Mouse (Mus musculus) CH12.LX (cell line): Measurements from ENCODE around the gene Ssbp3. TPM values are rescaled to one million over a fixed set of nuclear protein-coding genes. Genes with fewer than 3 reads are reported as not detected.

Experiments used
- DNase-seq: peaks from one replicate; pipeline ENCODE4 v3.0.0-alpha.2; 2013; ENCODE audit errors: extremely low read depth
- H3K27ac ChIP-seq: 2 replicates; pipeline ENCODE4 v1.5.1; 2012; ENCODE audit warnings: low read depth, mild to moderate bottlenecking, control low read depth, moderate library complexity; ENCODE audit not compliant: insufficient read depth
- H3K27me3 ChIP-seq: replicated peaks from 2 replicates; pipeline ENCODE3; 2012; ENCODE audit warnings: inconsistent platforms
- H3K36me3 ChIP-seq, 2 experiments: replicated peaks in 1 of 2; 2 replicates each; pipeline versions ENCODE3 to v1.6.1; 2012; ENCODE audit warnings: inconsistent platforms in 1 of 2, low read length in 1 of 2, mild to moderate bottlenecking in 1 of 2, mixed read lengths in 1 of 2, moderate library complexity in 1 of 2; ENCODE audit not compliant: control insufficient read depth in 1 of 2, insufficient read depth in 1 of 2
- H3K4me1 ChIP-seq, 2 experiments: 2 replicates each; pipeline ENCODE4 v1.6.1; 2012; ENCODE audit warnings: inconsistent platforms in 1 of 2, moderate library complexity in 1 of 2; ENCODE audit not compliant: insufficient read depth in 2 of 2, control insufficient read depth in 1 of 2
- H3K4me2 ChIP-seq: 2 replicates; pipeline ENCODE4 v1.6.1; 2012; ENCODE audit warnings: low read depth, mild to moderate bottlenecking, control low read depth; ENCODE audit not compliant: poor library complexity, insufficient read depth, severe bottlenecking
- H3K4me3 ChIP-seq, 3 experiments: fragments of 150-350 bp in 1 of 3; sonication (generic) in 1 of 3; replicated peaks in 1 of 3; 2 replicates each; pipeline versions ENCODE3 to v1.5.1; 2011 to 2012; ENCODE audit warnings: low read depth in 2 of 3, low read length in 2 of 3, mild to moderate bottlenecking in 2 of 3, moderate library complexity in 2 of 3, control low read depth in 1 of 3, improper control_type of control experiment in 1 of 3, inconsistent platforms in 1 of 3, mixed read lengths in 1 of 3; ENCODE audit not compliant: poor library complexity in 1 of 3
- H3K79me2 ChIP-seq: replicated peaks from 2 replicates; pipeline ENCODE4 v1.6.1; 2012; ENCODE audit warnings: mild to moderate bottlenecking, moderate library complexity; ENCODE audit not compliant: control insufficient read depth, poor library complexity, insufficient read depth, severe bottlenecking; ENCODE audit errors: extremely low read depth
- H3K9ac ChIP-seq: 2 replicates; pipeline ENCODE4 v1.6.1; 2012; ENCODE audit warnings: low read depth, mild to moderate bottlenecking, control low read depth, moderate library complexity; ENCODE audit not compliant: insufficient read depth
- H3K9me3 ChIP-seq: replicated peaks from 2 replicates; pipeline ENCODE3; 2012; ENCODE audit warnings: low read length, inconsistent platforms, mixed read lengths
- CTCF ChIP-seq, 2 experiments: IDR thresholded peaks in 1 of 2; conservative IDR thresholded peaks in 1 of 2; 2 replicates each; pipeline ENCODE4 v1.5.1; 2011 to 2012; ENCODE audit warnings: low read depth in 2 of 2, low read length in 2 of 2, improper control_type of control experiment in 1 of 2, inconsistent platforms in 1 of 2, mild to moderate bottlenecking in 1 of 2, moderate library complexity in 1 of 2
- ELF1 ChIP-seq: IDR thresholded peaks from 2 replicates; pipeline ENCODE4 v1.6.1; 2014; ENCODE audit warnings: low read depth, mild to moderate bottlenecking, inconsistent platforms, low read length, improper control_type of control experiment
- EP300 ChIP-seq: IDR thresholded peaks from 2 replicates; pipeline ENCODE4 v1.6.1; 2011; ENCODE audit warnings: low read length, improper control_type of control experiment
- HCFC1 ChIP-seq: IDR thresholded peaks from 2 replicates; pipeline ENCODE4 v1.6.1; 2012; ENCODE audit warnings: low read depth, mild to moderate bottlenecking, inconsistent platforms, low read length, improper control_type of control experiment
- JUN ChIP-seq: IDR thresholded peaks from 2 replicates; pipeline ENCODE4 v1.6.1; 2011; ENCODE audit warnings: low read depth, mild to moderate bottlenecking, low read length, improper control_type of control experiment, moderate library complexity; ENCODE audit not compliant: insufficient read depth
- KAT2A ChIP-seq: IDR thresholded peaks from 2 replicates; pipeline ENCODE4 v1.6.1; 2012; ENCODE audit warnings: low read length, improper control_type of control experiment, inconsistent platforms; ENCODE audit not compliant: insufficient replicate concordance
- MEF2A ChIP-seq: IDR thresholded peaks from 2 replicates; pipeline ENCODE4 v1.6.1; 2014; ENCODE audit warnings: low read depth, mild to moderate bottlenecking, inconsistent platforms, low read length, improper control_type of control experiment, borderline replicate concordance
- MXI1 ChIP-seq: IDR thresholded peaks from 2 replicates; pipeline ENCODE4 v1.6.1; 2011; ENCODE audit warnings: mild to moderate bottlenecking, low read depth, low read length, improper control_type of control experiment
- MYC ChIP-seq: IDR thresholded peaks from 2 replicates; pipeline ENCODE4 v1.6.1; 2011; ENCODE audit warnings: low read depth, mild to moderate bottlenecking, improper control_type of control experiment, low read length
- NELFE ChIP-seq: IDR thresholded peaks from 2 replicates; pipeline ENCODE4 v1.6.1; 2011; ENCODE audit warnings: low read depth, low read length, improper control_type of control experiment
- PAX5 ChIP-seq: IDR thresholded peaks from 2 replicates; pipeline ENCODE4 v1.6.1; 2012; ENCODE audit warnings: low read length, inconsistent platforms, mixed read lengths
- POLR2A ChIP-seq: IDR thresholded peaks from 2 replicates; pipeline ENCODE4 v1.6.1; 2011; ENCODE audit warnings: low read depth, mild to moderate bottlenecking, improper control_type of control experiment, low read length
- TCF12 ChIP-seq: IDR thresholded peaks from 2 replicates; pipeline ENCODE4 v1.6.1; 2014; ENCODE audit warnings: low read depth, mild to moderate bottlenecking, inconsistent platforms, low read length, improper control_type of control experiment
- UBTF ChIP-seq: IDR thresholded peaks from 2 replicates; pipeline ENCODE4 v1.6.1; 2012; ENCODE audit warnings: low read depth, mild to moderate bottlenecking, inconsistent platforms, low read length, improper control_type of control experiment, moderate library complexity
- USF2 ChIP-seq: conservative IDR thresholded peaks from 2 replicates; pipeline ENCODE4 v1.6.1; 2011; ENCODE audit warnings: low read depth, low read length, improper control_type of control experiment
- ZC3H11A ChIP-seq: IDR thresholded peaks from 2 replicates; pipeline ENCODE4 v1.6.1; 2012; ENCODE audit warnings: low read depth, mild to moderate bottlenecking, inconsistent platforms, low read length, improper control_type of control experiment
- dilution Hi-C: fragments of 300-500 bp; cut with MboI; formaldehyde crosslinking; loops from 2 replicates; pipeline ENCODE4 v1.14.3; 2020; ENCODE audit warnings: low sequenced_read_pairs; ENCODE audit not compliant: extremely low pct_unique_long_range_greater_than_20kb, extremely low pct_ligation_motif_present
- in situ Hi-C: fragments of 300-500 bp; cut with MboI; formaldehyde crosslinking; loops from 3 replicates; pipeline ENCODE4 v1.14.3; 2019; ENCODE audit warnings: low sequenced_read_pairs, low pct_ligation_motif_present, low pct_unique_long_range_greater_than_20kb, mixed read lengths
- polyA plus RNA-seq: library from polyadenylated mRNA; unstranded; fragments of >175 nt; gene quantifications from 2 replicates; pipeline ENCODE4 v1.2.1, GENCODE M21; 2012; ENCODE audit warnings: low read depth; ENCODE audit not compliant: insufficient read length
- total RNA-seq, 2 experiments: library from RNA; depleted of rRNA; stranded (reverse); fragments of 300-350 nt in 1 of 2; fragments of >200 nt in 1 of 2; gene quantifications; 2 replicates each; pipeline ENCODE4 v1.2.3; 2012 to 2014

The Ssbp3 gene
- total and polyA plus RNA-seq, 3 experiments, result 32.4 to 129 (median 76.5) TPM

- in situ Hi-C loops (no loop called here), dilution Hi-C loops (no loop called here)
- Histone ChIP-seq H3K4me2 (no peak overlapping the region), H3K36me3 (peaks cover 15 to 86% of the 10 kb centered on the region in 2 experiments), H3K79me2 (peaks cover under 1% of the 10 kb centered on the region; the same call in 1 of the 2 replicates), H3K9me3 (no peaks in the 10 kb centered on the region), H3K4me3 (peak overlapping the region in 2 of 3 experiments; percentile 4 to 15)
- TF ChIP-seq ELF1, result peak; percentile 68
- TF ChIP-seq HCFC1, result peak; percentile 62
- TF ChIP-seq USF2, result no peak
- 0 out of 2 replicates have a peak, but pooled peaks have one; percentile 18 for TF ChIP-seq POLR2A
- TF ChIP-seq, all 38 proteins: peak for 3
- no peak overlapping the region for H3K9ac ChIP-seq
- no peak overlapping the region for H3K27ac ChIP-seq
- no peaks in the 10 kb centered on the region for H3K27me3 ChIP-seq
- peaks cover 18 to 73% of the 10 kb centered on the region in 2 experiments for H3K4me1 ChIP-seq
- DNase-seq, result peak; percentile 61
Observed at GRCm38 (mm10) chr4:106958117-106958516, 47.6 kb downstream of the Ssbp3 start.

GRCm38 (mm10) chr4:106958561-106958960, 48.1 kb downstream of the Ssbp3 start:
- no peaks in the 10 kb centered on the region for H3K9me3 ChIP-seq
- in situ Hi-C loops (no loop called here), dilution Hi-C loops (no loop called here)
- no peaks in the 10 kb centered on the region for H3K27me3 ChIP-seq
- peaks cover 15 to 86% of the 10 kb centered on the region in 2 experiments for H3K36me3 ChIP-seq
- H3K27ac ChIP-seq, result no peak overlapping the region
- H3K4me2 ChIP-seq, result no peak overlapping the region
- H3K9ac ChIP-seq, result no peak overlapping the region
- peaks cover 18 to 73% of the 10 kb centered on the region in 2 experiments for H3K4me1 ChIP-seq
- no peaks in the 10 kb centered on the region; the same call in 1 of the 2 replicates for H3K79me2 ChIP-seq
- DNase-seq, result no peak
- peak overlapping the region in 2 of 3 experiments; percentile 4 to 15 for H3K4me3 ChIP-seq
- TF ChIP-seq KAT2A, result no peak
- no peak for TF ChIP-seq JUN
- no peak for TF ChIP-seq MXI1
- TF ChIP-seq ELF1, result no peak
- no peak for TF ChIP-seq UBTF

GRCm38 (mm10) chr4:106959506-106960302, 49.2 kb downstream of the Ssbp3 start:
- Histone ChIP-seq H3K4me1 (peaks cover 18 to 81% of the 10 kb centered on the region in 2 experiments), H3K4me3 (no peak overlapping the region)
- dilution Hi-C loops, result no loop called here

More at GRCm38 (mm10) chr4:106959506-106960302, 49.2 kb downstream of the Ssbp3 start:
- no peaks in the 10 kb centered on the region for H3K9me3 ChIP-seq
- H3K4me2 ChIP-seq, result no peak overlapping the region
- no peak overlapping the region for H3K9ac ChIP-seq
- TF ChIP-seq CTCF (conservative IDR thresholded peaks at IDR 0.05 in 1 of 2, IDR thresholded peaks at IDR 0.05 in 1 of 2; ENCODE audit: low read depth in 2 of 2, low read length in 2 of 2) (no peak), NELFE (no peak), ZC3H11A (no peak), MYC (no peak), JUN (no peak), MEF2A (no peak), TCF12 (no peak), PAX5 (no peak), EP300 (no peak)
- no peak overlapping the region for H3K27ac ChIP-seq
- no peaks in the 10 kb centered on the region for H3K27me3 ChIP-seq
- no peaks in the 10 kb centered on the region; the same call in 1 of the 2 replicates for H3K79me2 ChIP-seq
- no peak for DNase-seq
- in situ Hi-C loops, result loop anchor here (10.0 kb wide), 1 partner anchor 125 kb away; no protein-coding TSS in a partner anchor
- H3K36me3 ChIP-seq, result peaks cover 19 to 85% of the 10 kb centered on the region in 2 experiments
